Mouse (Mus musculus): ENCODE results near the gene Dchs1. TPM values are rescaled to one million over a fixed set of nuclear protein-coding genes. Genes with fewer than 3 reads are reported as not detected.
"Not testable (repeated sequence)": the region's sequence is repeated elsewhere in the genome, so short reads cannot be mapped to it uniquely, and the experiment has no call there.

Gene Dchs1
- polyA plus RNA-seq, 1 experiment = 7.3 TPM

DNA sequence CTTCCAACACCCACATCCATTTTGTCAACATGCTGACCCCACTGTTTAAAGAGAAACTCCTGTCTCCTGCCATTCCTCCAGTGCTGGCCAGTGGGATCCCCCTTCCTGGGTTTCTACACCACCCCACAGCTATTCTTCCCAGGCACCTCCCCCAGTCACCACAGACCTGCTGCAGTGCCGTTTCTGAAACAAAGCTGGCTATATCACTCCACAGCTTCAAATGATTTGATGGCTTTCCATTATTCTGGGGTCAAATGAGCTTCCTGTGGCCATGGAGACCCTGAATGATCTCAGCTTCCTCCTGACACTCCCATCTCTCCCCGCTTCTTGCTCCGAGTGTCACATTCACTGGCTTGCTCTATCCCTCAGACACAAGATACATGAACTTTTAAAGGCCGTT is 2.9 kb downstream of the Dchs1 start:
- no peak for DNase-seq (ENCODE audit: low read depth)

DNA sequence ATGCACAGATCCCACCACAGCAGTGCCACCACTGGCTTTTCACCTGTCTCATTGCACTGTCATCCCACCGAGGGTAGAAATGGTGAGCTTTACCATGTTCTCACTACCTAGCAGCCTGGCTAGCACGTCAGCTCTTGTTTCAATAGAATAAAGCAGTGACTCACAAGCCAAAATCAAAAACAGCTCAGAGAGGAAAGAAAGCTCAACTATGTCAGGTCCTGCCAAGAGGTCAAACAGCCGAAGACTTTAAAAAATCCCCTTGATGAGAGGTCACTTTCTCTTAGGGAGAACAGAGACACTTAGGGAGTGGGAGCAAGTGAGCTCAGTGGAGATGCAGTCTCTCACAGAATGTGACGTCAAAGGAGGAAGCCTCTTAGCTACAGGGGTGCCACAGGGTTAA is 3.6 kb downstream of the Dchs1 start:
- no peak for DNase-seq (ENCODE audit: low read depth)

DNA sequence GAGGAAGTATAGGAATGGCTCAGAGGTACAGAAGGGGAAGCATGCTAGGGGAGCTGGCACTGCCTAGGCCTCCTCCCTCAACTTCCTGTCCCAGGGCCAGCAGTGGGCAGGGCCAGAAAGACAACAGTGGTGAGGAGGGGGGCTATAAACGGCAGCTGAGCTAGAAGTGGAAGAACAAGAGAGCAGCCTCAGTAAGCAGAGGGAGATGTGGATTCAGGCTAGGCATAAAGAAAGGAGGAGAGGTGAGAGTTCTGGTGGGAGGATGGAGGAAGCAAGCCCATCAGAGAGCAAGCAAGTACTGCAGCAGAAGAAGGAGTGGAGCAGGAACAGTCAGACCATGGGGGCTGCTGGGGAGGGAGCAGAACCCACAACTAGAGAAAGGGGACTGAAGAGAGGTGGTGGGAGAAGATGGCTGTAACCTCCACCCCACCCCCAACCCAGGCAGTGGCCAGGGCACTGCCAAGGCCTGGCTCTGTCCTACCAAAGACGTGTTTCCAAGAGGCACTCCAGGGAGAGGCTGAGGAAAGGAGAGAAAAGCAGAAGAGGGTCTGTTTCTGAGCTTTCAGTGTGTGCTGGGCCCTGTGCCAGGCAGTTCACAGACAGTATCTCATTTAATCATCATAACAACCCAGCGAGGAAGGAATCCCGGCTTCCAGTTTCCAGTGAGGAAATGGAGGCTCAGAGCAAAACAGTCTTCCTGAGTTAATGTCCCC is 8.7 kb downstream of the Dchs1 start:
- no peak for DNase-seq (ENCODE audit: low read depth)

DNA sequence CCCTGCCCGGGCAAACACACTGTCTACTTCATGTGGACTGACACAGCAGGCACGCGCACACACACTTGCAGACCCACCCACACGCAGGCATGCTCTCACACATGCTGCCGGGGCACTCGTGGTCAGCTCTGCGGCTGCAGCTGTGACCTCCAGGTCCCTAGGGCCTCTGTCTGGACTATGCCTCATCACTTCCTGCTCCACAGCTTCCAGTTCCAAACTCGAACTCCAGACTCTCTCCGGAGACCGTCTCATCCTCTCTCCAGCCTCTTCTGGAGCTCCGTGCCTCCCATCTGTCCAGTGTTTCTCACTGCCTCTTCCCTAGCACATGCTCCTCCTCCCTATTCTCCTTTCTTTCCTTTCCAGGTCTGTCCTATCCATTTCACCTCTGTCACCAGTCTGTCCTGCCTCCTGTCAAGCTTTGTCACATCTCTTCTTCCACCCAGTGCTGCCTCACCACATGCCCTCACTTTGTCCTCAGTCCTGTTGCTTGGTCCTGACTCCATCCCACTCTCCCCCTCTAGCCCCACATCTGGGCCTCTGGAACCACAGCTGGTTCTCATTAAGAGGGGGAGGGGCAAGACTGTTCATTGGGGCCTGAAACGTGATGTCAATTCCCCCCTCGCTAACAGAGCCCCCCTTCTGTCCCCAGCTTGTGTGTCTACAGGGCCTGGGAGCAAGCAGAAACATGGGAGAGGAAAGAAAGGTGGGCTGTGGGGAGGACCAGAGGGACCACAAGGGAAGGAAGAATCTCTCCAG is 9.5 kb downstream of the Dchs1 start:
- DNase-seq (ENCODE audit: low read depth) = no peak

DNA sequence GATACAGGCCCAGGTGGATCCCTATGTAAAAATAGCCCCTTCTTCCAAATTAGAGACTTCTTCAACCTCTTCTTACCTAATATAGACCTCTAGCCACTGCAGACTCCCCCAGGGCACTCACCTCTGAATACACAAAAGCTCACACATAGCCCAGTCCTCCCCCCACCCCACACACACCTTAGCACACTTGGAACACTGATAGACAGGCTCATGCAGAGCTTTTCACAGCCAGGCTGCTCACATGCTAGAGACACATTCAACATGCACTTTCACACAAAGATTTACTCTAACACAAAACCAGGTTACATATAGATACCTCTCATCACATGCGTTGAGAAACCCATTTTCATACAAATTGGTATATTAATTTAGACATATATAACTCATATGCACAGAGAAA is 10.1 kb downstream of the Dchs1 start:
- no peak for DNase-seq (ENCODE audit: low read depth)

DNA sequence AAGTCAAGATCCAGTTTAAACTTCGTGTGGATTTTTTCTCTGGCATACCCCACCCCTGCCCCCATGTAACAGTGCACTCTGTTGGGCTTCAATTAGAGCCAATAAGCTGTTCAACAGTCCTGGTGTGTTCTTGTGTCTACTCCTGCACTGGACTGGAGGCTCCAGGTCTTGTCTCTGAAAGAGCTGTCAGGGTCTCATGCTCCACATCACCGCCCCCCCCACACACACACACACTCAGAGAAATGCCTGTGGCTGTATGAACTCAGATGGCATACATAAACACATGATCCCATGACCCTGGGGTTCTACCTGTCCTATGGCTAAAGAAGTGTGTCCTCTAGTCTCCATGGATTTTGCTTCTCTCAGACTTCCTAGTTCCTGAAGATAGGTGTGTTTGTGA is 11.4 kb downstream of the Dchs1 start:
- no peak for DNase-seq (ENCODE audit: low read depth)

DNA sequence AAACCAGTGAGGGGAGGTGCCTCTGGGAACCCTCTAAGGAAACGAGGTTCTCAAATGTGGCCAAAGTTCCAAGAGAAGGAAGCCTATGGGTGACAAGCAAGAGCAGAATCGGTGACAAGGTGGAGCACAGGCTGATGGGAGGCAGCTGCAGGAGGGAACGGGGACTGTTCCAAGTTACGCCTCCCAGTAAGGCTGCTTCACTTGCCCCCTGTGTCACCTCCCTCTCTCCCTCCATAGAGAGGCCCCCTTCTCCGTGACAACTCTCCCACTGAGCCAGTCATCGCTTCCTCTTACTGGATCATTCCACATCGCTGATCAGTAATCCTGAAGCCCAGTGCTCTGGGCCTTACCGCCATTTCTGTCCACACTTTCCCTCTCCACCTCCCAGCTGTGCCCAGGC is 12.8 kb downstream of the Dchs1 start:
- no peak for DNase-seq (ENCODE audit: low read depth)

DNA sequence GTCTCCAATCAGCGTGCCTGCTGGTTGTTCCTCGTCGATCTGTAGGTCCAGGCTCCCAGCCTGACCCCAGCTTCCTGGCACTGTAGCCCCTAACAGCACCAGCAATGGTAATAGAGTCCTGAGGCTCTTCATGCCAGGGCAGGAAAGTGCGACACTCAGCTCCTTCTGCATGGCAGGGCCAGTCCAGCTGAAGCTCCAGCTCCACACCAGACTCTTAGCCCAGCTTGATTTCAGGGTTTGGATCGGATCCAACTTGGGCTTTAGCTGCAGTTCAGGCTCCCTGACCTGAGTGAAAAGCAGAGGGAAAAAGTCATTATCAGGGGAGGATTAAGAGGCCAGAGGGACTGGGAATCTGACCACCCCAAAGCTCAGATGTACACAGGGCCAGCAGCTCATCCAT is 14.4 kb downstream of the Dchs1 start:
- no peak for DNase-seq (ENCODE audit: low read depth)

DNA sequence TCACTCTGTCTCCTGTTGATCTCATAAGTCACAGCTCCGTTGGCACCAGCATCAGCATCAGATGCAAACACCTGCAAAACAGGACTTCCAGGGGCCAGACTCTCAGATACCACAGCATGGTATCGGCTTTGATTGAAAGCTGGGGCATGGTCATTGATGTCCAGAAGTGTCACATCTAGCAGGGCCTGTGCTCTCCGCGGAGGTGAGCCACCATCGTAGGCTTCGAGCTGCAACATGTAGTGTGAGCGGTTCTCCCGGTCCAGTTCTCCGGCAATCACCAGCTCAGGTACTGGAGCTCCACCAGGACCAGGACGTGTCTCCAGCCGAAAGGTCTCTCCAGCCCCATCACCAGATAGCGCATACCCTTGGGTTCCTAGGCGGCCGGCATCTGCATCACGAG is 15.1 kb downstream of the Dchs1 start:
- DNase-seq (ENCODE audit: low read depth) = no peak

DNA sequence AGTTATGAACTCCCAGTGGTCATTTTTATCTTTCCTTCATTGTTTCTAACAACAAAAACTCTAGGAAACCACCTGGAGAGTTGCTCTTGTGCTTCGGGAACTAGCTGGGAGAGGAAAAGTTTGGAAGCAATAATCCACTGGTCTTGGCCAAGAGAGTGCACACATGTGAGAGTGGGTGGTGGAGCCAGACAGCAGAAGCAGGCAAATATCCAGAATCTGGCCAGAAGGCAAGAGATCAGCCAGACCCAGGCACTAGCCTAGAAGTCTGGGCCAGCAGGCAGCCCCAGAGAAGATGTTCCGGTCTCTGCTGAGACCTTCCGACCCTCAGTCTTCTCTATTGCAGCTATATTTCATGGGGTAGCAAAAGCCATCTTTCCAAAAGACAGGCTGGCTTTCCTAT is 17.5 kb downstream of the Dchs1 start:
- DNase-seq (ENCODE audit: low read depth) = no peak

DNA sequence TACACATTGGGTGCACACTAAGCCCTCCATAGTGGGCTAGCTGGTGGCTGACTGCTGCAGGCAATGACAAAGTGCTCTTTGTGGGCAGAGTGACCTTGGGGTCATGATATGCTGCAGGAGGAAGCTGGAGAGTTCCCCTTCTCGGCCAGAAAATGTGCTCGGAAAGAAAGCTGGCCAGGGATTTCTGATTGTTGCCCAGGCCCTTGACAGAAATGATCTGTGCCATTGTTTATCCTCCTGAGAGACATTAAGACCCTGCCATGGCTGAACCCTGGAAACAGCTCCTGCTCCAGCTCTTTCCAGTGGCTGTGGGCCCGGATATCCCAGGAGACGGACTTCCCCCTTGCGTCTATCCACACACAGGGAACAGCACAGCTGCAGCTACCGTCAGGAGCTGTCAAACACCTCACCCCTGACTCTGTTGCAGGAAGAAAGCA is 19.7 kb downstream of the Dchs1 start:
- DNase-seq (ENCODE audit: low read depth) = no peak

DNA sequence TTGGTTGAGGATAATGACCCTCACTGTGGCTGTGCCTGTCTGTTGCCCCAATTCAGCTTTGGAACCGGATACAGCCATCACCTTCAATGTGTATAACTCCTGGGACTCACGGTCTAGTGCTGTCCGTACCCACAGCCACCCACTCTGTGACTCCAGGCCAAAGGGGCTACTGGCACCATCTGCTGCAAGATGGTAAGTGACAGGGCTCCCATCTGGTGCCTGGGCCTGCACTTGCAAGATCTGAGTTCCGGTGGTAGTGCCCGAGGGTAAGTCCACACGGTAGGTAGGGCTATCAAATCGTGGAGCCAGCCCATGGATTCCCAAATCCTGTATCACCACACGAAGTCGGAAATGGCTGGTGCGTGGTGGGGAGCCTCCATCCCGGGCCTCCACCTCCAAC is 23.1 kb downstream of the Dchs1 start:
- DNase-seq (ENCODE audit: low read depth) = no peak

DNA sequence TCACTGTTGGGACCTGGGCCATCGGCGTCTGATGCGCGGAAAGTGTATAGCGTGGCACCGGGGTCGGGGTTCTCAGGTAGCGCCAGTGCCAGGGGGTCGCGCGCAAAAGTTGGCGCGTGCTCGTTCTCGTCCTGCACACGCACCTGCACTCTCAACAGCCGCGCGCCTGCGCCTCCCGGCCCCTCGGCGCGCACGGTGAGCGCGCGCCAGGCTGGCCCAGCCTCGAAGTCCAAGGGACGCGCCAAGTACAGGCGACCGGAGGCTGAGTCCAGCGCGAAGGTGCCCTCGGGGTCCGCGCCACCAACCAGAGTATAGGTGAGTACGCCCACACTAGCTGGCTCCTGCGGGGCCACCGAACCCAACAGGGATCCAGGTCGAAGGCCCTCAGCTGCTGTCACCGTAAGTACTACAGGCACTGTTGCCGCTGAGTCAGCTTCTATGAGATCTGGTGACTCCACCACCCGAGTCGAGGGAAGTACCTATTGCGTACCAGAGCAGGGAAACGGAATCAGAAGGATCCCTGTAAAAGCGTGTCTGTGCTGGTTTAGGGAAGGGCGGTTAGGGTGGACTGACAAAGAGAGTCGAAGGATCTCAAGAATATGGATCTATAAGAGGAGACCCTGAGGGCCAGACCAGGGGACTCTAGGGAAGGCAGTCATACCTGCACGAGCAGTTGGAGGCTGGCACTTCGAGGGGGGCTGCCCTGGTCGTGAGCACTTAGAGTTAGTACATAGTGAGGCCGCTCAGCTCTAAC is 24.8 kb downstream of the Dchs1 start:
- DNase-seq (ENCODE audit: low read depth) = no peak

DNA sequence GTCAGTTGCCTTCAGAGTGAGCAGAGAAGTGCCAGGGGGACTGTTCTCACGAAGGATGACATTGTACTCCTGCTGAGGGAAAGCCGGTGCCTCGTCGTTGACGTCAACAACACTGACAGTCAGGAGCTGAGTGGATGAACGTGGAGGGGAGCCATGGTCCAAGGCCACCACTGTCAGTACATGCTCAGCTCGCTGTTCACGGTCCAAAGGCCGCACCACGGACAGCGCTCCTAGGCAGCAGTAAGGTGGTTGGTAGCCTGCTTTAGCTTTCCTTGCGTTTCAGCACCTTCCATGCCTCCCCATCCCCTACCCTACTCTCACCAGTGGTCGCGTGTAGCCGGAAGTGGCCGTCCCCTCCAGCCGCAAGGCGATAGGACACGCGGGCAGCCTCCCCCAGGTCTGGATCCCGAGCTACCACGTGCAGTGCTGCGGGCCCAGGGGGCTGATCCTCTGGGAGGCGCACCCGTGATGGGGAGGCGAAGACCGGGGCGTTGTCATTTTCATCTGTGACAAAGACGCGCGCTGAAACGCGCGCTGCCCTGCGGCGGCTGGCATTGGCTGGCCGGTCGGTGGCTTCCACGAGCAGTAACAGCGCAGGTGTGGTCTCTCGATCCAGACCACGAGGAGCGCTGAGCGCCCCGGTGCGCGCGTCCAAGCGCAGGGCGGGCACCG is 25.5 kb downstream of the Dchs1 start:
- DNase-seq (ENCODE audit: low read depth) = no peak

DNA sequence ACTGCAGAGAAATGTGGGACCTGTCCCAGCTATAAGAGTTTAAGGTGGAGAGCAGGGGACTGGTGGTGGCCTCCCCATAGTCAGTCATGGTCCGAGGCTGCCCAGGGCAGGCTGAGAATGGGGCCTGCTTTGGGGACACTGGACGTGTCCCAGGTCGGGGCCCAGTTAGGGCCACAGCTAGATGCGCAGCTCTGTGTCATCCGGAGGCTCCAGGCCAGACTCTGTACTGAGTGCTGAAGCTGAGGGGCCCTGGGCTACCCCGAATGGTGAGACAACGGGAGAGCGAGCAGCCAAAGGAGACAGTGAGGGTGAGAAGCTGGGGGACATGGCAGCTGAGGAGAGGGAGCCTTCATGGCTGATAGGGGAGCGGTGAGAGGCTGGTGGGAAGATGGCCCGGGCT is 34.2 kb downstream of the Dchs1 start:
- no peak for DNase-seq (ENCODE audit: low read depth)

DNA sequence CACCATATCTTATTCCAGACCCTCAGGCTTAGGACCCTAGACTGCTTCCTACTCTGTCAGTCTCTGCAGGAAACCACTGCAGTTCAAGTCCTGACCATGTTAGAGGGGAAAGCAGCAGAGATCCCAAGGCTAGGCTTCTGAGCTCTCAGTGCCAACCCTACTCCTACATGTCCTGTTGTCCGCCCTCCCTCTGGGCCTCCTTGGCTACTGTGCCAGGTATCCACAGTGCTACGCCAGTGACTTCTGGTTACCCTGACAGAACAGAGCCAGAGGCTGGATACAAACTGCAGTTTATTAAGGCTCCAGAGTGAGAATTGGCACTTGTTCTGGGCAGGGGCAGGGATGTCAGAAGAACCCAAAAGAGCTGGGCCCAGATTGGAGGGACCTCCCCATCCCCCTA is 34.7 kb downstream of the Dchs1 start:
- no peak for DNase-seq (ENCODE audit: low read depth)

DNA sequence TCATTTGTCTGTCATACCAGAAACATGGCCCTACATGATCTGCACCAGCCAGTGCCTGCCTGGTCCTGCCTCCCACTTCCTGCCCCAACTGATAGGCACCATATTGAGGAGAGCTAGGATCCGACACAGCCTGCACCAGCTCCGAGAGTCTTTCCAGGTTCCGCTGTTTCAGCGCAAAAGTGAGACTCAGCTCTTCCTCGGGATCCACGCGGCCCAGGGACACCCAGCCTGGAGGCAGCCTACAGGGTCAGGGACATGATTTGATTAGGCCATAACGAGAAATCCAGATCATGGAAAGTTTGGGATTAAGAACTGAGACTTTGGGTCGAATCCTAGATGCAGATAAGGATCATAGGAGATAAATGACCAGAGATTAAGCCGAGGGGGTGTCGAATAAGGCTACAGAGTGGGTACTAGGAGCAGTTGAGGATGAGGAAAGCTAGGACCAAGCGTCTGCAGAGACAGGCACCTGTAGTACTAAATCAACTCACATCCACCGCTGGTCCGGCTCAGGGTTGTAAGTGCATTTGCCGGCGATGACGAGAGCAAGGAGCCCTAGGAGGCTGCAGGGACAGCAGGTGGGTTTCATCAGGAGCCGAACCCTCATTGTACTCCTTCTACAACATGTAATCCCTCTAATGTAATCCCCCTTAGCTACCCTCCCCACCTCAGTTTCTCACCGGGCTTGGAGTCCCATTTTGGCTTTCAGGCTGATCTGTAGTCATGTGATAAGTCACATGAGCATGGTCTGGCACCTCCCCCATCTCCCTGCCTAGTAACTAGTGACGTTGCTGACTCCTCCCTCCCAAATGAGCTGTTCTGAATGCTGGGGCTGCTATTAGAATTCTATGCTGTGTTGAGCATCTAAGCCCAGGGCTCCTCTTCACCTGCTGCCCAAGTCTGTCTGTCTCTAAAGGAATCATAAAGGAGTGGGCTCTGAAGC is 35.7 kb downstream of the Dchs1 start, which contains the start of gene Tpp1:
Tpp1 (minus strand) TSS at position 745 of the 943 bp plus-strand sequence.
- peak; percentile 77 for DNase-seq (ENCODE audit: low read depth)

DNA sequence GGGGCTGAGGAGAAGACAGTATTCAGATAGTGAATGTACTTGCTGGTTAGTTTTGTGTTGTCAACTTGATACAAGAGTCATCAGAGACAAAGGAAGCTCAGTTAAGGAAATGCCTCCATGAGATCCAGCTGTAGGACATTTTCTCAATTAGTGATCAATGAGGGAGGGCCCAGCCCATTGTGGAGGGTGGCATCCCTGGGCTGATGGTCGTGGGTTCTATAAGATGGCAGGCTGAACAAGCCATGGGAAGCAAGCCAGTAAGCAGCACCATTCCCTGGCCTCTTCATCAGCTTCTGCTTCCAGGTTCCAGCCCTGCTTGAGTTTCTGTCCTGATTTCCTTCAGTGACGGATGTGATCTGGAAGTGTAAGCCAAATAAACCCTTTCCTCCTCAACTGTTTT is 39.7 kb downstream of the Dchs1 start:
- no peak for DNase-seq (ENCODE audit: low read depth)

DNA sequence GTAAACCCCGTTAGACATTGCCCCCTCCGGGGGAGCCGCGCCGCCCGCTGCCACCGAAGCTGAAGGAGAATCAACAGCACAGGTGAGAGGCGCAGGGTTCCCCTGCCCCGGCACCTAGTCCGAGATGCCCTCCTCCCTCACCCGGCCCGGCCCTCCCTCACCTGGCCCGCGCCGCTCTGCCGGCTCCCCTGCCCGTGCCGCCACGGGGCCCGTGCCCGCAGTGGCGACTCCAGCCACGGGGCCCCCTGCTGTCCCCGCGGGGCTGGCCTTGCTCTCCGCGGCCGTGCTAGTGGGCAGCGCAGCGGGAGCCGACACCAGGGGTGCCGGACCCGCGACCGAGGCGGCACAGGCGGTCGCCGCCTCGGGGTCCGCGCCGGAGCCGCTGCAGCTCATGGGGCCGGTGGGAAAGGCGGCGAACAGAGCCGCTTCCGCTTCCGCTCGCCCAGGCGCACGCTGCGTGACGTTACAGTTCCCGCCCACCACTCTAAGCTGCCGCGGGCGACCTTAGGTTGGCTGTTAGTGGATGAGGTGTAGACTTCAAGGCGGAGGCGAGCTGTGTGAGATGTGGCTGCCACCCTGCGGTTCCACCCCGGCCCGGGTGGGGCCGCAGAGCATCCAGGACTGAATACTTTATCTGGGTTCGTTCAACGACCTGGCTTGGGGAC is 43.4 kb downstream of the Dchs1 start, which contains the start of gene Taf10:
Taf10 (minus strand) TSS at position 436 of the 665 bp plus-strand sequence.
- DNase-seq (ENCODE audit: low read depth) = no peak

DNA sequence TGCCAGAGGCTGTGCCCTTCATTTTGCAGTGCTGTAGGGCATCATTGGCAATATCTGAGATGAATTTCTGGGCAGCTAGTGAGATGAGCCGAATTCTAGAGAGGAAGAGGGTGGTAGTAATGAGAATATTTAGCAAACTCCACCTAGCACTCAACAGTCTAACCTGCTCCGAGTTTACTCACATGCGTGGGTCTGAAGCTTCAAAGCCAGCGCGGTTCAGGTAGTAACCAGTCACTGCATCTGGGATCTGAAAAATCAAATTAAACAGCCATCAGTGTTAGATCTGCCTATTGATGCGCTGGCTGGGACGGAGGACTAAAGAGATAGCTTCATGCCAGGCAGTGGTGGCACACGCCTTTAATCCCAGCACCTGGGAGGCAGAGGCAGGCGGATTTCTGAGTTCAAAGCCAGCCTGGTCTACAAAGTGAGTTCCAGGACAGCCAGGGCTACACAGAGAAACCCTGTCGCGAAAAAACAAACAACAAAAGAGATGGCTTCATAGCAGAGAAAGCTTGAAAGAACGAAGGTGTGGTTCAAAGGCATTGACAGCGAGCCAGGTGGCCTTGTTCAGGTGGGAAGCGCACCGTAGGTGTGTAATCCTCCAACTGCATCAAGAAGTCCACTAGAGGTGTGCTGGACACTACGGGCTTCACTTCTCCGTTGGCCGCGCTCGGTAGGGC is 44.1 kb downstream of the Dchs1 start:
- DNase-seq (ENCODE audit: low read depth) = not testable (repeated sequence)
